Mouse (Mus musculus): ENCODE data around the gene Efnb1. TPM values are rescaled to one million over a fixed set of nuclear protein-coding genes. Genes with fewer than 3 reads are reported as not detected.
A peak's percentile ranks its signal among the peaks of the same experiment; 100 is the strongest.

The Efnb1 gene
- polyA plus RNA-seq, 1 experiment from 2014 or later = 72.2 TPM

- Histone ChIP-seq H3K27ac (peak overlapping the region; percentile 66; the same call in 1 of the 2 replicates), H3K9me3 (replicated peaks) (no peaks in the 10 kb centered on the region), H3K4me2 (replicated peaks) (peak overlapping the region; percentile 70), H3K4me1 (peaks cover 53% of the 10 kb centered on the region), H3K27me3 (peaks cover 25% of the 10 kb centered on the region), H3K9ac (no peak overlapping the region), H3K36me3 (peaks cover 10% of the 10 kb centered on the region), H3K4me3 (0 out of 2 replicates have a peak overlapping the region, but pooled peaks have one; percentile 68)
- ATAC-seq (ENCODE audit: low FRiP score) = no peak
These were observed 6.0 kb downstream of the Efnb1 start for GRCm38 (mm10) chrX:99141900-99142299.

DNA sequence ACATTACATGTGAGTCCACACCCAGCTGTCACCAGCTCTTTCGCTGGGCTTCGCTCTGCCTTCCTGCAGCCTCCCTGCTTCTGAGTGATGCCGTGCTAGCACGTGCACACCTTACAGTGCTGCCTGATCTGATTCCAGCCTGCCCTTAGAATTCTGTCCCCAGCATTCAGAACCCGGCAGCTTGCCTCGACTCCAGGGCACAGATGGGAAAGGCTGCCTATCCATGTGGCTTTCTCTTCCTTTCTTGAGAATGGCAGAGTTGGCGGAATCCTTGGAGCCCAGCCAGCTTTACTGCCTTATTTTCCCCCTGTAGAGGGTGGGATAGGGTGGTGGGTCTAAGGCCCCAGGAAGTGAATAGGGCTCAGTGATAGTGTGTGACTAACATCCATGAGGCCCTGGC is 9.6 kb downstream of the Efnb1 start:
- 81% methylated on average over 7 of the region's 7 CpGs for WGBS
- Histone ChIP-seq H3K4me1 (peaks cover 64% of the 10 kb centered on the region), H3K9me3 (replicated peaks) (no peaks in the 10 kb centered on the region), H3K4me2 (replicated peaks) (no peak overlapping the region), H3K9ac (no peak overlapping the region), H3K27ac (no peak overlapping the region), H3K36me3 (peaks cover 26% of the 10 kb centered on the region), H3K27me3 (peaks cover 29% of the 10 kb centered on the region), H3K4me3 (no peak overlapping the region)
- ATAC-seq (ENCODE audit: low FRiP score) = no peak

DNA sequence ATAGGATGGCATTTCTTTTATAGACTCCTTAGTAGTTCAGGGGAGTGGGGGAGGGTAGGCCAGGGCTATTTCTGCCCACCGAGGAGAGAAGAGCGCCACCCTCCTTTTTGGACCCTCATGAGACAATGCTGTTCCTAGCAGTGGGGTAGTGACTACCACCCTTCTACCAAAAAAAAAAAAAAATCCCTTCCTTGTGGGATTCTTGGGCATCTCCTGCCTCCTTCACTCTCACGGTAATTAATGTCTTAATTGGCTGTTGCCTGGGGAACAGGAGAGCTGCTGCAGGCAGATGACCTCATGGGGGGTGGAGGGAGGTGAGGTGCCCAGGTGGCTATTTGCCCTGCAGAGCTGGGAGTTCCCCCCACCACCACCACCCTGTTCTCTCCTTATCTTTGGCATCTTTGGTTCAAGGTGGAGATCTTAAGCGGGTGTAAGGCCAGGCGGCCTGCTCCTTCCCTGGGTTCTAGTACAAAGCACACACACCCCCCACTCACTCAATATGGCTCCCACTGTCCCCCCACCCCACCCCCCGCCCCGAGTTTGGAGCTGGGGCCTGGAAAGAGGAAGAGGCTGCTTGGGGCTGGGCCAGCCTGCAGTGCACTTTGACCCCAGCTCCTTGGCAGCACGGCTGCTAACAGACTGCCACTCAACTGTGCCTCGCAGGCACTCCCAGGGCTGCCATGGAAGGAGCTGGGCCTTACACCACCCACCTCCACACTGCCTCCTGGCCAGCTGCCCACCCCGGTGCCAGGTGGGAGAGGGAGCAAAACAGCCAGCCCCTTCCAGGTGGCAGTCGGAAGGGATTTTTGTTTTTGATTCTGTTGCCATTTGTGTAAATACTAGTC is 12.4 kb downstream of the Efnb1 start:
- Histone ChIP-seq H3K4me2 (replicated peaks) (no peak overlapping the region), H3K4me1 (peaks cover 55% of the 10 kb centered on the region), H3K27me3 (peaks cover 25% of the 10 kb centered on the region), H3K4me3 (no peak overlapping the region), H3K9ac (no peak overlapping the region), H3K36me3 (peaks cover 26% of the 10 kb centered on the region), H3K27ac (no peak overlapping the region), H3K9me3 (replicated peaks) (no peaks in the 10 kb centered on the region)
- WGBS = 56% methylated on average over 11 of the region's 11 CpGs
- ATAC-seq (ENCODE audit: low FRiP score) = no peak; the same call in 1 of the 2 replicates

- peaks cover 26% of the 10 kb centered on the region for H3K36me3 ChIP-seq
- H3K9ac ChIP-seq = no peak overlapping the region
- no peak for ATAC-seq (ENCODE audit: low FRiP score)
- H3K4me1 ChIP-seq = peaks cover 48% of the 10 kb centered on the region
- 68% methylated on average over 7 of the region's 7 CpGs for WGBS
- H3K27me3 ChIP-seq = peaks cover 27% of the 10 kb centered on the region
- no peaks in the 10 kb centered on the region for H3K9me3 ChIP-seq (replicated peaks)
- H3K27ac ChIP-seq = no peak overlapping the region
- H3K4me2 ChIP-seq (replicated peaks) = no peak overlapping the region
- H3K4me3 ChIP-seq = no peak overlapping the region
These were observed 13.1 kb downstream of the Efnb1 start for GRCm38 (mm10) chrX:99149047-99149446.

GRCm38 (mm10) chrX:99149900-99150299 is 14.0 kb downstream of the Efnb1 start:
- H3K27me3 ChIP-seq = peaks cover 33% of the 10 kb centered on the region
- H3K4me3 ChIP-seq = no peak overlapping the region
- H3K9me3 ChIP-seq (replicated peaks) = no peaks in the 10 kb centered on the region
- no peak overlapping the region for H3K4me2 ChIP-seq (replicated peaks)
- no peak overlapping the region for H3K9ac ChIP-seq
- 87% methylated on average over 2 of the region's 2 CpGs for WGBS
- peaks cover 26% of the 10 kb centered on the region for H3K36me3 ChIP-seq
- H3K27ac ChIP-seq = no peak overlapping the region
- peaks cover 44% of the 10 kb centered on the region for H3K4me1 ChIP-seq
- ATAC-seq (ENCODE audit: low FRiP score) = no peak

DNA sequence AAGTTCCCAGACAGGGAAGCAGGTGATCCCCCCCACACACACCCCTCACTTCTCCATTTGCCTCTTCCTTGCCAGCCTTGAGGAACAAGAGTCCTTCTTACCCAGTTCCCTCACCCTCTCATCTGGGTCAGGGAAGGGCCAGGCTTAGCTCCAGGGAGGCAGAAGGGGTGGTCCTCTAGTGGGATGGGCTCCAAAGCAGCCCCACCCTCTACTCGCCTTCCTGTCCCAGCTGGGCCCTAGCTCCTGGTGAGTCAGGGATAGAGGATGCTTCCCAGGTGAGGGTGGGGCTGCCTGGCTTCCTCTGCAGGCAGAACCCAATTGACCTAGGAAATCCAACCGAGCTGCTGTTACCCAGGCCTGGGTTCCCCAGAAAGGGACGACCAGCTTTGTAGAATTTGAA is 14.8 kb downstream of the Efnb1 start:
- Histone ChIP-seq H3K27me3 (peaks cover 35% of the 10 kb centered on the region), H3K4me1 (peaks cover 43% of the 10 kb centered on the region), H3K4me2 (replicated peaks) (no peak overlapping the region), H3K9ac (no peak overlapping the region), H3K27ac (no peak overlapping the region), H3K36me3 (peaks cover 22% of the 10 kb centered on the region), H3K4me3 (no peak overlapping the region), H3K9me3 (replicated peaks) (no peaks in the 10 kb centered on the region)
- WGBS = 63% methylated on average over 3 of the region's 3 CpGs
- ATAC-seq (ENCODE audit: low FRiP score) = no peak

- no peak for ATAC-seq (ENCODE audit: low FRiP score)
- Histone ChIP-seq H3K27me3 (peaks cover 36% of the 10 kb centered on the region; the same call in 1 of the 2 replicates), H3K4me3 (no peak overlapping the region), H3K9me3 (replicated peaks) (no peaks in the 10 kb centered on the region), H3K36me3 (peaks cover 20% of the 10 kb centered on the region), H3K4me1 (peaks cover 43% of the 10 kb centered on the region), H3K4me2 (replicated peaks) (no peak overlapping the region), H3K9ac (no peak overlapping the region), H3K27ac (peak overlapping the region; percentile 71; the same call in 1 of the 2 replicates)
- 70% methylated on average over 4 of the region's 4 CpGs for WGBS
These were observed 15.5 kb downstream of the Efnb1 start for GRCm38 (mm10) chrX:99151434-99151833.

DNA sequence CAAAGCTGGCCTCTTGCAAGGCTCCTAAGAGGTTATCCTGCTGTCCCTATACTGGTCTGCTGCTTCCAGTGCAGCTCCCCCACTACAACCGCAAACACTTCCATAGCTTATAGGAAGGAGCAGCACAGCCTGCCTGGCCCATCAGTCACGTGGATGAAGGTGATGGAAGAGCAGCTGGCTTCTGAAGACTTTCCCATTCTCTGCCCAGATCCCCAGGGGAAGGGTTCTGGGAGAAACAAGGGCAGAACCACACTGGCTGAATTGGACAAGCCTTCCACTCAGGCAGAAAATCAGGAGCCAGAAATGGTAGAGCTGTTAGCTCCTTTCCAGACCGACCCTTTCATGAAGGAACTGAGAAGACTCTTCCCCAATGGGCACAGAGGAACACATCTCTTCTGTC is 16.2 kb downstream of the Efnb1 start:
- Histone ChIP-seq H3K9me3 (replicated peaks) (no peaks in the 10 kb centered on the region), H3K9ac (no peak overlapping the region), H3K36me3 (peaks cover 13% of the 10 kb centered on the region), H3K4me2 (replicated peaks) (no peak overlapping the region), H3K27ac (peak overlapping the region; percentile 71), H3K4me1 (peaks cover 38% of the 10 kb centered on the region), H3K27me3 (peaks cover 38% of the 10 kb centered on the region; the same call in 1 of the 2 replicates), H3K4me3 (no peak overlapping the region)
- ATAC-seq (ENCODE audit: low FRiP score) = 0 out of 2 replicates have a peak, but pooled peaks have one; percentile 23
- WGBS = 30% methylated on average over 3 of the region's 3 CpGs

DNA sequence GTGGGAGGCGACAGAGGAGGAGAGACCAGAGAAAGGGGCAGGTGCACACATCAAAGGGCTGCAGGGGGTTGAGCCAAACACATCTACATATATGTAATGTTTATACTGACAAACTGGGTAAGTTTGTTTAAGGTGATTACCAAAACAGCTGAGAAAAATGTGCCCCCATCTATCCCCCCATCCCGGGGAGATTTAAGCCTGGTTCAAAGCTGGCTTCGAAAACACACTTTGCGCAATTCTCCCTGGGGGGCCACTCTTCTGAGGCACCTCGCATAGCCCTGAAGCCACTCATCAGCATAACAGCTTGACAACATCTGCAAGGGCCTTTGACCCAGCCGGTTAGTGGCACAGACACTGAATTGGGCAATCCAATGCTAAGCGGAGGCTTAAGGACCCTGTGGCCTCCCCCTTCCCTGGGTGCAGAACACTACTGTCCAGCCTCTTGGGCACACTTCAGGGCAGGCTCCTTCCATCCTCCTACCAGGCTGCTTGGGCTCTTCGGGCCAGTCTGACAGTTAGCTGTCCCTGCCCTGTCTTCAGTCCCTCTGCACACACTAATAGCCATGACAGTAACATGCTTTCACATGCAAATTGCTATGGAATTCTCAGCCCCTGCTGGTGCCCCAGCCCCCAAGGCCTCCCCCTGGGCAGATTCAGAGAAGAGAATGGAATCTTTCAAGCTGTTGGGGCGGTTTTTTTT is 16.8 kb downstream of the Efnb1 start:
- peaks cover 8% of the 10 kb centered on the region; the same call in 1 of the 2 replicates for H3K36me3 ChIP-seq
- H3K4me2 ChIP-seq (replicated peaks) = no peak overlapping the region
- peak; percentile 77 for ATAC-seq (ENCODE audit: low FRiP score)
- H3K9me3 ChIP-seq (replicated peaks) = no peaks in the 10 kb centered on the region
- H3K4me1 ChIP-seq = peaks cover 33% of the 10 kb centered on the region
- 19% methylated on average over 9 of the region's 9 CpGs for WGBS
- peaks cover 42% of the 10 kb centered on the region for H3K27me3 ChIP-seq
- peak overlapping the region; percentile 71 for H3K27ac ChIP-seq
- H3K4me3 ChIP-seq = no peak overlapping the region
- no peak overlapping the region for H3K9ac ChIP-seq

- Histone ChIP-seq H3K27ac (peak overlapping the region; percentile 60; the same call in 1 of the 2 replicates), H3K4me1 (peaks cover 27% of the 10 kb centered on the region), H3K4me3 (no peak overlapping the region), H3K36me3 (peaks cover 8% of the 10 kb centered on the region; the same call in 1 of the 2 replicates), H3K9me3 (replicated peaks) (no peaks in the 10 kb centered on the region), H3K4me2 (replicated peaks) (no peak overlapping the region), H3K9ac (no peak overlapping the region), H3K27me3 (peaks cover 46% of the 10 kb centered on the region)
- 32% methylated on average over 3 of the region's 3 CpGs for WGBS
- ATAC-seq (ENCODE audit: low FRiP score) = peak; percentile 18; the same call in 1 of the 2 replicates
These were observed 17.3 kb downstream of the Efnb1 start for GRCm38 (mm10) chrX:99153266-99153646.

DNA sequence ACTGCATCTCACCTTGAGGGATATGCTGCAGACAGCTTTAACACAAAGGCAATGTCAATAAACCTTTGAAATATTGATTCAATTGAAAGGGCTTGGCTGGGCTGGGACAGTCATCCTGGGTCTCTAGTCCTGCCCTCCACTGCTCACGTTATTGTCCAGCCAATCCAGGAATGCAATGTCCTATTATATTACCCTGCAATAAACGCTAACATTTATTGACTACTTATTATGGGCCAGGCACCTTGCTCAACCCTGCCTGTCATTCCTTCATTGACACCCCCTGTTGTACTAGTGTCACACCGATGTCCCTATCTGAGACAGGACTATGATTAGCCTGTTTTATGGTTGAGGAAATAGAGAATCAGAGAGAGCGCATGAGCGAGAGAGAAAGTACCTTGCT is 18.4 kb downstream of the Efnb1 start:
- H3K27me3 ChIP-seq = peaks cover 52% of the 10 kb centered on the region
- no peak for ATAC-seq (ENCODE audit: low FRiP score)
- H3K9ac ChIP-seq = no peak overlapping the region
- peaks cover 4% of the 10 kb centered on the region; the same call in 1 of the 2 replicates for H3K36me3 ChIP-seq
- H3K4me1 ChIP-seq = peaks cover 24% of the 10 kb centered on the region
- H3K27ac ChIP-seq = no peak overlapping the region
- no peaks in the 10 kb centered on the region for H3K9me3 ChIP-seq (replicated peaks)
- no peak overlapping the region for H3K4me2 ChIP-seq (replicated peaks)
- WGBS = 76% methylated on average over 5 of the region's 5 CpGs
- H3K4me3 ChIP-seq = no peak overlapping the region

DNA sequence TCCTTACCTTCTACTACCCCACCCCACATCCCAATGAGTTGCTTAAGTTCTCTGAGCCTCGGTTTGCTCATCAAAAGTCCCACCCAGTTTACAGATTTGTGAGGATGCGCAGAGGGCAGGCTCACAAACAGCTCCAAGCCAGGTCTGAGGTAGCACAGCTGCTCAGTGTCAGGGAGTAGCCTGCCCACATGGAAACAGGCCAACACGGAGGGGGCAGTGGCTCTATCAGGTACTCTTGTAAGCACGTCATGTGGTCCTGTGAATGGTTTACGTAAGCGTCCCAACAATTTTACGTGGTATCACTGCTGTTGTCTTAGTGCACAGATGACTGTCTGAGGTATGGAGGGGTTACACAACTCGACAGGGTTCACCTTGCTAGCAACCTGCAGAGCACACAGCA is 23.1 kb downstream of the Efnb1 start:
- no peaks in the 10 kb centered on the region for H3K36me3 ChIP-seq
- H3K27me3 ChIP-seq = peaks cover 52% of the 10 kb centered on the region

More for the DNA sequence above, 23.1 kb downstream of the Efnb1 start:
- no peak overlapping the region for H3K9ac ChIP-seq
- 89% methylated on average over 8 of the region's 8 CpGs for WGBS
- ATAC-seq (ENCODE audit: low FRiP score) = no peak
- H3K27ac ChIP-seq = no peak overlapping the region
- H3K4me1 ChIP-seq = no peaks in the 10 kb centered on the region; the same call in 1 of the 2 replicates
- no peaks in the 10 kb centered on the region for H3K9me3 ChIP-seq (replicated peaks)
- no peak overlapping the region for H3K4me2 ChIP-seq (replicated peaks)
- H3K4me3 ChIP-seq = no peak overlapping the region
